Mouse (Mus musculus): ENCODE data around the gene Rnf224. TPM values are rescaled to one million over a fixed set of nuclear protein-coding genes. Genes with fewer than 3 reads are reported as not detected.
A peak's percentile ranks its signal among the peaks of the same experiment; 100 is the strongest.
"Not testable (repeated sequence)": the region's sequence is repeated elsewhere in the genome, so short reads cannot be mapped to it uniquely, and the experiment has no call there.

Rnf224 gene
- total RNA-seq, 1 experiment from 2014 or later: not detected

GRCm38 (mm10) chr2:25258887-25259286, 22.3 kb upstream of the Rnf224 start:
- ATAC-seq (ENCODE audit: extremely low read depth, insufficient number of reproducible peaks, low FRiP score, poor library complexity, severe bottlenecking): no peak

- ATAC-seq (ENCODE audit: extremely low read depth, insufficient number of reproducible peaks, low FRiP score, poor library complexity, severe bottlenecking): not testable (repeated sequence)
Measured at GRCm38 (mm10) chr2:25257250-25257649, 20.7 kb upstream of the Rnf224 start.

GRCm38 (mm10) chr2:25256443-25257109, 20.0 kb upstream of the Rnf224 start:
- ATAC-seq (ENCODE audit: extremely low read depth, insufficient number of reproducible peaks, low FRiP score, poor library complexity, severe bottlenecking): peak; percentile 49

DNA sequence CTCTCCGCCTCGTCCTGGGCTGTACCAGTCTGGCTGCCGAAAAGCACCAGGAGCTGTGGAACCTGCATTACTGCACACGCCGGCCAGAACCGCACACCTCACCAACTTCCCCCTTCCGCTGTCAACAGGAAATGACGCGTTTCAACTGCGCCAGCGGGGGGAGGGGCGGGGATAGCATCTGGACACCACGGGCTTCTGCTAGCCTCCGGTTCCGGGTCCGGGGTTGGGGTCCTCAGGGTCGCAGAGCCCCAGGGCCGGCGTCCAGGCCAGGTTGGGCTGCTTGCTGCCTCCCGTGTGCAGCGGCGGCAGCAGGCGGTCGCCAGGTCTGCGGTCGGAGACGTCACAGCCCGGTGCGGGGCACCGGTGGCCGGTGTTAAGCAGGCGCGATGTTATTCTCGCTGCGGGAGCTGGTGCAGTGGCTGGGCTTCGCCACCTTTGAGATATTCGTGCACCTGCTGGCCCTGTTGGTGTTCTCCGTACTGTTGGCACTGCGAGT, 18.7 kb upstream of the Rnf224 start, which contains the start of gene Tmem203:
Gene Tmem203, plus strand, starts transcription at position 156 of the 496 bp plus-strand sequence.
- ATAC-seq (ENCODE audit: extremely low read depth, insufficient number of reproducible peaks, low FRiP score, poor library complexity, severe bottlenecking): peak; percentile 95

GRCm38 (mm10) chr2:25252331-25252730, 15.7 kb upstream of the Rnf224 start:
- no peak for ATAC-seq (ENCODE audit: extremely low read depth, insufficient number of reproducible peaks, low FRiP score, poor library complexity, severe bottlenecking)

DNA sequence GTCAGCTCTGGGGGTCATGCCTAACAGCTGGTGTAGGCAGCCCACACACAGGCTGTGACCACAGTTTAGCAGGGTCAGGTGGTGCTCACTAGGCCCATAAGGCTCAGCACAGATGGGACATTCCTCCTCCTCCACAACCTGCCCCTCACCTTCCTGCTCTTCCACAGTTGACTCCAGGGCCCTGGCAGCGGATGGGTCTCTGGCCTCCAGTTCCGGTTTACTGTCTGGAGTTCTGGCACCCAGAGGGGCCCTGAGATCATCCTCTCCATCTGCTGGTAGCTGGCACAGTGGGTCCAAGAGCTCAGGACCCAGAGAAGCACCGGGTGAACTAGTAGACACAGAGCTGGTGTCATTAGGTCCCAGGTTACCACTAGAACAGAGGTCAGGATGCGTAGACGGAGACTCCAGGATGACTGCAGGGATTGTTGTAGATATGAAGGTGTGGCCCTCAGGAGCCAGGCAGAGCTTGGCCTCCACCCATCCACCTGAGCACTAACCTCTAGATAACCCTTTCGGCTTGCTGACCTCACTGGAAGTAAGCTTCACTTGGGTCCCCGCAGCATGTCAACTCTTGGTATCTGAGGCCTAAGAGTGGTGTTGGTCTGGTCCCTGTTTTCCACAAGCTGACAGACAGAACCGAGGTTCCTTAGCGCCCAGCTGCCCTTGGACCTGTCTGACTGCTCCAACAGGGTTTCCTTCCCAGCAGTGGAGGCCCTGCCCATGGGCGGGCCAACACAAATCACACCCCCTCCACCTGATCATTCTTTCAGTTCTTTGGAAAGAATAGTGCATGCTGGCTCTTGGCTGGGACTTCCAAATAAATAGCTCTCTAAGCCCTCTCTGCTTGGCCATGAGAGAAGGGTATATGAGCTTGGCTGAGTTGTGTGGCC, 9.8 kb upstream of the Rnf224 start, which contains the start of gene AL732309.1:
Gene AL732309.1, minus strand, starts transcription at position 681 of the 890 bp plus-strand sequence.
- ATAC-seq (ENCODE audit: extremely low read depth, insufficient number of reproducible peaks, low FRiP score, poor library complexity, severe bottlenecking): no peak

GRCm38 (mm10) chr2:25244144-25244543, 7.6 kb upstream of the Rnf224 start:
- no peak for ATAC-seq (ENCODE audit: extremely low read depth, insufficient number of reproducible peaks, low FRiP score, poor library complexity, severe bottlenecking)

- no peak for ATAC-seq (ENCODE audit: extremely low read depth, insufficient number of reproducible peaks, low FRiP score, poor library complexity, severe bottlenecking)
Measured at GRCm38 (mm10) chr2:25243342-25243741, 6.8 kb upstream of the Rnf224 start.

- no peak for ATAC-seq (ENCODE audit: extremely low read depth, insufficient number of reproducible peaks, low FRiP score, poor library complexity, severe bottlenecking)
Measured at GRCm38 (mm10) chr2:25242101-25242506, 5.5 kb upstream of the Rnf224 start, which contains the start of the genes Rnf208 and Cysrt1. Gene Rnf208, plus strand, starts transcription at chr2:25242255. Gene Cysrt1, minus strand, starts transcription at chr2:25242452.

GRCm38 (mm10) chr2:25241438-25241775, 4.8 kb upstream of the Rnf224 start:
- ATAC-seq (ENCODE audit: extremely low read depth, insufficient number of reproducible peaks, low FRiP score, poor library complexity, severe bottlenecking): no peak

DNA sequence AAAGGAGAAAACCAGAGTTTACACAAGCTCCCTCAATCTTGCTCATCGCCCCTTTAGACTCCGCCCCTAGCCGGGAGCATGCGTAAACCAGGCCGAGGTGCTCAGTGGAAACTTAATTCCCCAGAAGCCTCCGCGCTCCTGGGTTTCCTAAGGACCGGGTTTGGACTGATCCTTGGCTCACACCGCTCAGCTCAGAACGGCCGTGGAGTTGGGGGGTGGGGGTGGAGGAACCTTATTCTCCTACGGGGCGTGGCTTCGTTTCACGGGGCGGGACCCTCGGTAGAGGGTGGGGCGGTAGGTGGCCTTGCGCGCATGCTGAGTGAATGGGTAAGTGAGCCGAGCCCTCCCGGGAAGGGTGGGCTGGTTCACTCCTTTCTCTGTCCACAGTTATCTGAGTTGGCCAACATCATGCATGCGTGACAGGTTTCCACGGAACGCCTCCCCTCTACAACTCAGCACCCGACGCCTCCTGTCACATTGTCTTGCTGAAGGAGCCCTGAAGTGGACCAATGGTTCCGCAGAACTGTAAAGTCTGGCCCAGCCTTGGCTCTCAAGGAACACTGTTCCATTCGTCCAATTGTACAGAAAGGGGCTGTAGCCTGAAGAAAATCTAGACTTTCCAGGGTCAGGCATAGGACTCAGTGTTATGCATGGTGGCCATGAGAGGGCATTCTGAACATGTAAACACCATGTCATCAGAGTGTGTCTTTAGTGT, 4.3 kb upstream of the Rnf224 start:
- ATAC-seq (ENCODE audit: extremely low read depth, insufficient number of reproducible peaks, low FRiP score, poor library complexity, severe bottlenecking): 0 out of 2 replicates have a peak, but pooled peaks have one; percentile 15

GRCm38 (mm10) chr2:25240310-25240709, 3.7 kb upstream of the Rnf224 start:
- ATAC-seq (ENCODE audit: extremely low read depth, insufficient number of reproducible peaks, low FRiP score, poor library complexity, severe bottlenecking): no peak

GRCm38 (mm10) chr2:25239766-25240165, 3.2 kb upstream of the Rnf224 start:
- ATAC-seq (ENCODE audit: extremely low read depth, insufficient number of reproducible peaks, low FRiP score, poor library complexity, severe bottlenecking): no peak

DNA sequence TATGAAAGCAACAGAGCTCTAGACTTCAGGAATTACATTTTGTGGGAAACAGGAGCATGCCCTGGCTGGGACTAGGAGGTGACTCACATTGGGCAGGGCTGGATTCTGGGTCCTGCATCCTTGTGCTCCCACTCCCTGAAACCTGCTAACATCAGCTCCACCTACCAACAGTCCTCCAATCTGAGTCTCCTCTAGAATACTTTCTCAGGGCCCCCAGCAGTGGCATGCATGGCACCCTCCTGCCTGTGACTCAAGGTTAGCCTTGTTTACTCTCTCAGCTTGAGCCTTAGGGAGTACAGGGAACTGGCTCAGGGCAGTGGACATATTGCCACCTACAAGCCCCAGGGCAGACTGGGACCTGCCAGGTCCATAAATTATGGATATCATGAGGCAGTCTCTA, 1.5 kb upstream of the Rnf224 start:
- no peak for ATAC-seq (ENCODE audit: extremely low read depth, insufficient number of reproducible peaks, low FRiP score, poor library complexity, severe bottlenecking)

DNA sequence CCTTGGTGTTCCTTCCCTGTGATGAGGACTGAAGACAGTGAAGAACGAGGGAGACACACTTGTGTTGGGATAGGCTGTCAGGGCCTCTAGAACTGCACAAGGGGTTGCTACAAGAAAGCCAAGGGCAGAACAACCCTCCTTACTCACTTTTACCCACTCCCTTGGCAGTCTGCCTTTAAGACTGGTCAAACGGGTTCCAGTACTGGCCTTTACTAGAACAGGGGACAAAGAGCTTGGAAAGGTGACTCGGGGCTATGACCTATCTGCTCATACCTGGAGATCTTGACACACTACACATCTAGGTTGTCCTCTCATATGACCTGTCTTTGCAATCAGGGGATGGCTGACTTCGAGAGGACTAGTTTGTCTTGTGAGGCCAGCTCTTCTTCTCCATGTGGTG, 935 bp upstream of the Rnf224 start:
- ATAC-seq (ENCODE audit: extremely low read depth, insufficient number of reproducible peaks, low FRiP score, poor library complexity, severe bottlenecking): no peak

- no peak for ATAC-seq (ENCODE audit: extremely low read depth, insufficient number of reproducible peaks, low FRiP score, poor library complexity, severe bottlenecking)
Measured at GRCm38 (mm10) chr2:25234551-25235220, 1.9 kb downstream of the Rnf224 start.

DNA sequence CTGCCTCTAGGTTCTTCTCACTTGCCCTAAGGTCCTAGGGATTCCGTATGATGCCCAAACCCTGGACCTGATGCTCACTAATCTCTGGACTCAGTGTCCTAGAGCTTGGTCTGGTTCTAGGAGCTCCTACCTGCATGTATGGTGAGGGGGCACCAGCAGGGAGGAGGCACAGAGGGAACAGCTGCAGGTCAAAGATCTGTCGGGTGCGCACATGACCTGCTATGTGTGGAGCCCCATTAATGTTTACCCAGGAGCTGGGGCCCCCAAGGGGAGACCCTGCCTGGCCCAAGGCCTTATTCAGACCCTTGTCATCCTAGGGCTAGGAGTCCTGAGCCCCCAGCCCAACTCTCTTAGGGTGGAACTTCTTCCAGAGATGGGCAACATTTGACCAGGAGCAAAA, 2.5 kb downstream of the Rnf224 start, which contains the start of gene Slc34a3:
Gene Slc34a3, minus strand, starts transcription at position 315 of the 400 bp plus-strand sequence.
- no peak for ATAC-seq (ENCODE audit: extremely low read depth, insufficient number of reproducible peaks, low FRiP score, poor library complexity, severe bottlenecking)

DNA sequence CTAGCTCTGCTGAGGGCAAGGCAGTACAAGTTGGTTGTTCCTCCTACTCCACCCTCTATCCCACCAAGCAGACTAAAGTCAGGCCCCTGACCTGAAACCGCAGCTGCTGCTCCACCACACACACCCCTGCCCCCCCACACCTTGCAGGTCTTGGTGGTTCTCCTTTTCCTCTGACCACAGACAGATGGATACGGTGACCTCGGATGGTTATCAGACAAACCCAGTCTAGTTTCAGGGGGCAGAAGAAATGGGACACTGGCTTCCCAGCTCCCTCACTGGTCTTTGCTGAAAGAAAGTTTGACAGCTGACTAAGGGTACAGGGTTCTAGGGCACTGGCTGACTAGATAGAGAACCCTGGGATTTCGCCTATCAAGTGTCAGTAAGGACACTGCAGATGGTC, 3.2 kb downstream of the Rnf224 start:
- no peak for ATAC-seq (ENCODE audit: extremely low read depth, insufficient number of reproducible peaks, low FRiP score, poor library complexity, severe bottlenecking)

DNA sequence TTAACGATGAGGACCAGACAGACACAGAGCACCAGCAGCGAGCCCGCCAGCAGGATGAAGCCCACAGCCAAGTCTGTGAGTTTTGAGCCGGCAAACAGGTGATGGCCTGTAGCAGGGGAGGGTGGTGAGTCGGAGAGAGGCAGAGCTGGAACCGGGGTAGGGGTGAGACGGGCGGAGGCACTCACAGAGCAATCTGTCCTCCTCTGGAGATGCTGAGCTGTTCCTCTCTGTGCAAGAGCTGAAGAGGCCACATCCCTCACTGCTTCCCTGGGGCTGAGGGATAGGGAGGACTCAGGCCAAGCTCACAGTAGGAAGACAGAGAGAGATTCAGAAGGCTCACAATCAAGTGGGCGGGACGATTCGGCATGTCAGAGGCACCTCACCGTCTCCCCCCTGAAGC, 5.5 kb downstream of the Rnf224 start:
- ATAC-seq (ENCODE audit: extremely low read depth, insufficient number of reproducible peaks, low FRiP score, poor library complexity, severe bottlenecking): no peak

Measured in neutrophil, adult 5-6 weeks (primary cell).